Mouse (Mus musculus): ENCODE measurements around the gene Rnd2.
A peak's percentile ranks its signal among the peaks of the same experiment; 100 is the strongest.
"Not testable (repeated sequence)": the region's sequence is repeated elsewhere in the genome, so short reads cannot be mapped to it uniquely, and the experiment has no call there.

Gene Rnd2

GRCm38 (mm10) chr11:101464211-101465100 is at the start of gene Rnd2:
Gene Rnd2 (plus strand): TSS chr11:101464999.
- DNase-seq: no peak

- DNase-seq: no peak
Measured at GRCm38 (mm10) chr11:101415306-101415705, 49.5 kb upstream of the Rnd2 start.

- no peak for DNase-seq
Measured at GRCm38 (mm10) chr11:101416433-101417100, 48.2 kb upstream of the Rnd2 start.

- peak; percentile 92 for DNase-seq
Measured at GRCm38 (mm10) chr11:101417101-101417855, 47.5 kb upstream of the Rnd2 start, which contains the start of gene Aarsd1. Gene Aarsd1 (minus strand): TSS chr11:101417615.

- no peak for DNase-seq
Measured at GRCm38 (mm10) chr11:101418991-101419390, 45.8 kb upstream of the Rnd2 start.

- DNase-seq: no peak
Measured at GRCm38 (mm10) chr11:101419610-101420009, 45.2 kb upstream of the Rnd2 start.

- no peak for DNase-seq
Measured at GRCm38 (mm10) chr11:101420148-101420547, 44.7 kb upstream of the Rnd2 start.

GRCm38 (mm10) chr11:101424105-101424851 is 40.5 kb upstream of the Rnd2 start, which contains the start of gene Gm27029:
Gene Gm27029 (minus strand): TSS chr11:101424796.
- no peak for DNase-seq

GRCm38 (mm10) chr11:101424925-101425813 is 39.6 kb upstream of the Rnd2 start, which contains the start of the genes Rundc1 and Ptges3l:
Gene Rundc1 (plus strand): TSS chr11:101425085.
Gene Ptges3l (minus strand): TSS chr11:101425333.
- DNase-seq: peak; percentile 99

GRCm38 (mm10) chr11:101426165-101426564 is 38.6 kb upstream of the Rnd2 start:
- DNase-seq: no peak

GRCm38 (mm10) chr11:101431327-101431726 is 33.5 kb upstream of the Rnd2 start:
- no peak for DNase-seq

GRCm38 (mm10) chr11:101433396-101433795 is 31.4 kb upstream of the Rnd2 start:
- DNase-seq: no peak

GRCm38 (mm10) chr11:101435831-101436230 is 29.0 kb upstream of the Rnd2 start:
- DNase-seq: no peak

GRCm38 (mm10) chr11:101436916-101437315 is 27.9 kb upstream of the Rnd2 start:
- no peak for DNase-seq

- DNase-seq: not testable (repeated sequence)
Measured at GRCm38 (mm10) chr11:101438006-101438405, 26.8 kb upstream of the Rnd2 start.

- not testable (repeated sequence) for DNase-seq
Measured at GRCm38 (mm10) chr11:101441450-101442126, 23.2 kb upstream of the Rnd2 start.

- DNase-seq: peak; percentile 94
Measured at GRCm38 (mm10) chr11:101442127-101442693, 22.6 kb upstream of the Rnd2 start, which contains the start of gene Rpl27. Gene Rpl27 (plus strand): TSS chr11:101442298.

GRCm38 (mm10) chr11:101442760-101443159 is 22.0 kb upstream of the Rnd2 start:
- DNase-seq: no peak

GRCm38 (mm10) chr11:101446319-101446718 is 18.5 kb upstream of the Rnd2 start:
- no peak for DNase-seq

GRCm38 (mm10) chr11:101446860-101447259 is 17.9 kb upstream of the Rnd2 start:
- not testable (repeated sequence) for DNase-seq

Data from right cerebral cortex, postnatal 14 days (tissue).